Mouse (Mus musculus): ENCODE measurements around the gene Gvin1. TPM values are rescaled to one million over a fixed set of nuclear protein-coding genes. Genes with fewer than 3 reads are reported as not detected.

Gvin1 gene
- under 1 TPM in 1 of 2 experiments, not detected in 1; 0.01 TPM for polyA plus RNA-seq (2012; fragmentation: generic; extraction: Trizol)

DNA sequence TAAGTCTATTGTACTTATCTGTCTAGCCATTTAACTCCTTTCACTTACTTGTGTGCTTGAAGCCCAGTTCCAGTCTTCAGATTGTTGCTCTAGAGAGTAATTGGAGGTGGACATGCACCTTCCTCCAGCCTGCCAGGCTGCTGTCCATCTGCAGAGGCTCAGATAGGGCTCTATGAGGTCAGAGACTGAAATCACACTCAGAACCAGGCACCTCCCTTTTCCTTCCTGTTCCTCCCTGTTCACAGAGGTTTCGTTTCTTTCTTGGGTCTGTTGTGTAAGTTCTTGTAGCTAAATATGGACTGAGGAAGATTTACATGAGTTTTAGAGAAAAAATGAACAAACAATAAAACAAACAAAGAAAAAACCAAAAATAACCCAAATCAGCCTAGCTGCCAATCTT lies at the start of gene Gvin1:
Gvin1 (minus strand) TSS at position 150 of the 400 bp plus-strand sequence.

